Mouse (Mus musculus) embryonic facial prominence, embryonic 11.5 days (tissue): ENCODE measurements around the gene Card14. TPM values are rescaled to one million over a fixed set of nuclear protein-coding genes. Genes with fewer than 3 reads are reported as not detected.
"Not testable (repeated sequence)": the region's sequence is repeated elsewhere in the genome, so short reads cannot be mapped to it uniquely, and the experiment has no call there.

Source experiments
- ATAC-seq: fragments of 200-750 bp; cut with Nextera tagmentation; replicated peaks from 2 replicates; pipeline ENCODE4 v1.8.0; 2017; ENCODE audit warnings: low read depth; ENCODE audit not compliant: insufficient number of reproducible peaks, low FRiP score, low TSS enrichment
- DNase-seq: peaks from one replicate; pipeline ENCODE4 v3.0.0-alpha.2; 2015; ENCODE audit warnings: low spot score
- H3K27ac ChIP-seq: fragments of 300-500 bp; sonication (generic); replicated peaks from 2 replicates; pipeline ENCODE4 v1.5.1; 2014; ENCODE audit warnings: mild to moderate bottlenecking, low read depth, low read length, control low read depth
- H3K27me3 ChIP-seq: fragments of 300-500 bp; sonication (generic); 2 replicates; pipeline ENCODE4 v1.6.1; 2014; ENCODE audit warnings: mild to moderate bottlenecking, low read length, moderate library complexity, mixed read lengths; ENCODE audit not compliant: control insufficient read depth, insufficient read depth
- H3K36me3 ChIP-seq: fragments of 300-500 bp; sonication (generic); replicated peaks from 2 replicates; pipeline ENCODE4 v1.6.1; 2014; ENCODE audit warnings: low read depth, mild to moderate bottlenecking, low read length, moderate library complexity, mixed read lengths; ENCODE audit not compliant: control insufficient read depth, insufficient read depth
- H3K4me1 ChIP-seq: fragments of 300-500 bp; sonication (generic); 2 replicates; pipeline ENCODE4 v1.6.1; 2014; ENCODE audit warnings: low read length, mixed read lengths; ENCODE audit not compliant: control insufficient read depth, insufficient read depth
- H3K4me2 ChIP-seq: fragments of 300-500 bp; sonication (generic); 2 replicates; pipeline ENCODE4 v1.6.1; 2014; ENCODE audit warnings: low read depth, mild to moderate bottlenecking, control low read depth, low read length, moderate library complexity
- H3K4me3 ChIP-seq: fragments of 300-500 bp; sonication (generic); 2 replicates; pipeline ENCODE4 v1.5.1; 2014; ENCODE audit warnings: low read depth, low read length, control low read depth
- H3K9ac ChIP-seq: fragments of 300-500 bp; sonication (generic); replicated peaks from 2 replicates; pipeline ENCODE4 v1.6.1; 2014; ENCODE audit warnings: mild to moderate bottlenecking, control low read depth, low read length
- H3K9me3 ChIP-seq: fragments of 300-500 bp; sonication (generic); replicated peaks from 2 replicates; pipeline ENCODE4 v1.6.1; 2016; ENCODE audit warnings: mild to moderate bottlenecking, low read length, inconsistent platforms, mixed read lengths; ENCODE audit not compliant: control insufficient read depth
- WGBS: fragments of 180-500 bp; shearing (Covaris S2); extraction: QIAGEN DNeasy Blood & Tissue Kit; methylation state at CpG from one replicate; pipeline ENCODE4 v1.1.7; 2014; 5-methylcytosine and 5-hydroxymethylcytosine counted together
- polyA plus RNA-seq: library from polyadenylated mRNA; unstranded; fragments of >200 nt; fragmentation: Nextera tagmentation; extraction: Ambion mirVana; gene quantifications from 2 replicates; pipeline ENCODE4 v1.2.1, GENCODE M21; 2014

Card14 gene
- polyA plus RNA-seq, 1 experiment from 2014 or later: 0.08 TPM

DNA sequence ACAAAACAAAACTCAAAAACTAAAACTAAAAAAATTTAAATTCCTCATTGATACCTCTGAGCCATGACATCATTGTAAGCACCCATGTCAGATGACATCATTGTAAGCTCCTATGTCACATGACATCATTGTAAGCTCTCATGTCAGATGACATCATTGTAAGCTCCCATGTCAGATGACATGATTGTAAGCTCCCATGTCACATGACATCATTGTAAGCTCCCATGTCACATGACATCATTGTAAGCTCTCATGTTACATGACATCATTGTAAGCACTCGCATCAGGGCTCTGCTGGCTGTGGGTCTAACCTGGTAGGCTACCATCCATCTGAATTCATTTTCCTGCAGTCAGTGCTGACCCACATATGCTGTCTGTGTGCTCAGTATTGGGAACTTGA lies 71.0 kb downstream of the Card14 start:
- no peaks in the 10 kb centered on the region for H3K27me3 ChIP-seq
- no peak overlapping the region for H3K9ac ChIP-seq
- no peak for DNase-seq
- H3K36me3 ChIP-seq: no peaks in the 10 kb centered on the region; the same call in none of the 2 replicates
- H3K4me2 ChIP-seq: no peak overlapping the region
- 97% methylated on average over 1 of the region's 1 CpGs for WGBS
- H3K27ac ChIP-seq: no peak overlapping the region
- no peaks in the 10 kb centered on the region for H3K9me3 ChIP-seq
- H3K4me1 ChIP-seq: no peaks in the 10 kb centered on the region
- no peak overlapping the region for H3K4me3 ChIP-seq
- ATAC-seq: no peak

DNA sequence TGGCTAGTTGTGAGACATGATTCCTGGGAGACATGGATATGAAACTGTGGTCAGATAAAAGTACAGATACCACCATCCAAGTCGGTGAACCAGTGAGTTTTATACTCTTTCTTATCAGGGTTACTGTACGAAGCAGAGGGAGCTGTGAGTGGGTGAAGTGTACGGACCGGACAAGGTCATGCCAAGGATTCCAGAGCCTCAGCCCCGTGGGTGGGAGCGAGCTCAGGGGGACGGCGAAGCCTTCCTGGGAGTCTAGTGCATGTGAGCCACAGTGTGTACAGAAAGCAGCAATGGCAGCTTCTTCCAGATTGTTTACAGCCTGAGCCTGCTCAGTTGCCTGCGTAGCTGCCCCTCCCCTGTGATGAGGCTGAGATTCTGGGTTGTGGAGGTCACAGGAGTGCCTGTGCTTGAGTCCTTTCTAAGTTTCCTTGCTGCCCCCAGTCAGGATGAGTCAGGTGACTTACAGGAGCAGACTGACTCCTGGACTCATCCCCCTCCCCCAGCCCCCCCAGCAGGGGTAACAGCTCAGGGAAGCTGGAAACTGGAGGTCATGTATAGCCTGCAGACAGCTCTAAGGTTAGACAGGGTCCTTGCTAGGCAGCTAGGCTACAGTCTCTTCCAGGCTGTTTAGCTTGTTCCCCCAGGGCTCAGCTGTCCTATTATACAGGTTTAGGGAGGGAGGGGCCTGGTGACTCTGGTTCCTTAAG lies 74.2 kb downstream of the Card14 start:
- Histone ChIP-seq H3K36me3 (no peaks in the 10 kb centered on the region; the same call in none of the 2 replicates), H3K4me2 (no peak overlapping the region), H3K9ac (no peak overlapping the region), H3K4me3 (no peak overlapping the region), H3K9me3 (no peaks in the 10 kb centered on the region), H3K4me1 (no peaks in the 10 kb centered on the region), H3K27ac (no peak overlapping the region), H3K27me3 (no peaks in the 10 kb centered on the region)
- no peak for DNase-seq
- ATAC-seq: no peak
- WGBS: 86% methylated on average over 9 of the region's 9 CpGs

DNA sequence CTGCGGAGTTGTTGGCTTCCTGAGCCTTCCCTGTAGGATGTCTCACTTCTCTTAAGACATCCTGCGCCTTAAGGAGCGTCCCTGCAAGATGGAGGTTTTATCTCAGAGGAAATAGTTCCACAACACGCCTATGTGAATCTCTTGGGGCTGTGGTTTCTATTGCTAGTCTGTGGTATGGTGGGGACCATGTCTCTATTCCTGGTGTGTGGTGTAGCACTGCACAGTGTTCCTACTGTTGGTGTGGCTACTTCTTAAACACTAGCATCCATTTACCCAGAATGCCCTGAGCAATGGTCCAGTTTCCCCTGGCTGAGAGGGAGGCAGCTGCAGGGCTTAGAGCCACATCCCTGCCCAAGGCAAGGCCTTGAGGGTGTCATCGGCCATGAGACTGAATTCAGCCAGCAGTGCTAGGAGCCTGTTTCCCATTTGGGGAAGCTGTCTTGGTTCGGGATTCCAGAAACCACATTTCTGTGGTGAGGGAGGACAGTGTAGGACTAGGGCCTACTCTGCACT lies 74.8 kb downstream of the Card14 start:
- Histone ChIP-seq H3K9ac (no peak overlapping the region), H3K27ac (no peak overlapping the region), H3K36me3 (no peaks in the 10 kb centered on the region; the same call in none of the 2 replicates), H3K4me1 (no peaks in the 10 kb centered on the region), H3K27me3 (no peaks in the 10 kb centered on the region), H3K4me2 (no peak overlapping the region), H3K4me3 (no peak overlapping the region), H3K9me3 (no peaks in the 10 kb centered on the region)
- 67% methylated on average over 6 of the region's 6 CpGs for WGBS
- no peak for DNase-seq
- ATAC-seq: no peak

DNA sequence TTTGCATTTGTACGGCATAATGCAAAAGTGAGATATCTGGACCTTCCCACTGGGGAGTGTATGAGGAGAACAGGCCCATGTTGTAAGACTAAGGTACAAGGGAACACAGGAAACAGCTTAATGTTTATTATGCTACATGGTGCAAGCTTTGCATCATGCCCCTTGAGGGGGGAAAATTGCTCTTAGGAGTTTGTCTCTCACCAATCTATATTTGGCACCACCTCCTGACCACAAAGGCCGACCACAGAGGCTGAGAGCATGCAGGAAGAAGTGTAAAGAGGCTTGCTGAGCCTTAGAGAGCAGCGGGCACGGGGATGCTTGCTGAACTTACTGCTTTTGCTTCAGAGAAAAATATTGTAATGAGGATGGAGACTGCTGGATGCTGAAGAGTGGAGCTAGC lies 77.3 kb downstream of the Card14 start:
- no peak overlapping the region for H3K4me2 ChIP-seq
- no peak overlapping the region for H3K9ac ChIP-seq
- ATAC-seq: no peak
- H3K27me3 ChIP-seq: peaks cover 8% of the 10 kb centered on the region
- no peak overlapping the region for H3K27ac ChIP-seq
- H3K36me3 ChIP-seq: no peaks in the 10 kb centered on the region; the same call in 1 of the 2 replicates
- H3K4me1 ChIP-seq: no peaks in the 10 kb centered on the region
- 88% methylated on average over 4 of the region's 4 CpGs for WGBS
- H3K9me3 ChIP-seq: no peaks in the 10 kb centered on the region
- no peak for DNase-seq
- no peak overlapping the region for H3K4me3 ChIP-seq

DNA sequence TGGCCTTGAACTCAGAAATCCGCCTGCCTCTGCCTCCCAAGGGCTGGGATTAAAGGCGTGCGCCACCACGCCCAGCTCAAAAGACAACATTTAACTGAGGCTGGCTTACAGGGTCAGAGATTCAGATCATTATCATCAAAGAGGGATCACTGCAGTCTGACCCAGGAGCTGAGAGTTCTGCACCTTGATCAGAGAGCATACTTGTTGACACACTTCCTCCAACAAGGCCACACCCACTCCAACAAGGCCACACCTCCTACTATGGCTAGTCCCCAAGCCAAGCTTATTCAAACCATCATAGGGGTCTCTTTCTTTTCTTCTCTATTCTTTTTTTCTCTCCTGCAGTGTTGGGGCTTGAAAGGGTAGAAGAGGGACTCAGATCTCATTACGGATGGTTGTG lies 78.7 kb downstream of the Card14 start:
- no peak for DNase-seq
- H3K9ac ChIP-seq: no peak overlapping the region
- WGBS: 95% methylated on average over 5 of the region's 5 CpGs
- H3K27ac ChIP-seq: no peak overlapping the region
- H3K4me2 ChIP-seq: no peak overlapping the region
- peaks cover 21% of the 10 kb centered on the region for H3K27me3 ChIP-seq
- ATAC-seq: no peak
- H3K4me1 ChIP-seq: no peaks in the 10 kb centered on the region; the same call in 1 of the 2 replicates
- H3K36me3 ChIP-seq: no peaks in the 10 kb centered on the region
- H3K4me3 ChIP-seq: no peak overlapping the region
- H3K9me3 ChIP-seq: no peaks in the 10 kb centered on the region

DNA sequence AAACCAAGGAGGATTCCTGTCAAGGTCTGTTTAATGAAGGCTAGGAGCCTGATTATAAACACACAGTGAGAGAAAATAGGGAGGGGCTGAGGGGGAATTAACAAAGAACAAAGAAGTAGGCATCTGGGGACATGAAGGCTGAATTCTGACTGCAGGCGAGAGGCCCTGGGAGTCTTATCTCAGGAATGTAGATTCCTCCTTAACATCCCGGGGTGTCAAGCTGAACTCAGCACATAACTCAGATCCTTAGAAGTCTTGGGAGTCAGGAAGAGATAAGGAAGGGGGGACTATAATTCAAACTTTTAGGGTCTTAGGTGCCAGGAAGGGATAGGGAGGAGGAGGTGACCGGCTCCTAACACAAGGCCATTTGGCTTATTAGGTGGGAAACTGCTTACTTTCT lies 79.7 kb downstream of the Card14 start:
- H3K4me1 ChIP-seq, DNase-seq, H3K9me3 ChIP-seq, H3K27ac ChIP-seq, H3K9ac ChIP-seq, H3K4me2 ChIP-seq, H3K36me3 ChIP-seq, ATAC-seq, H3K4me3 ChIP-seq: not testable (repeated sequence)
- WGBS: 27% methylated on average over 3 of the region's 3 CpGs
- H3K27me3 ChIP-seq: peaks cover 30% of the 10 kb centered on the region

DNA sequence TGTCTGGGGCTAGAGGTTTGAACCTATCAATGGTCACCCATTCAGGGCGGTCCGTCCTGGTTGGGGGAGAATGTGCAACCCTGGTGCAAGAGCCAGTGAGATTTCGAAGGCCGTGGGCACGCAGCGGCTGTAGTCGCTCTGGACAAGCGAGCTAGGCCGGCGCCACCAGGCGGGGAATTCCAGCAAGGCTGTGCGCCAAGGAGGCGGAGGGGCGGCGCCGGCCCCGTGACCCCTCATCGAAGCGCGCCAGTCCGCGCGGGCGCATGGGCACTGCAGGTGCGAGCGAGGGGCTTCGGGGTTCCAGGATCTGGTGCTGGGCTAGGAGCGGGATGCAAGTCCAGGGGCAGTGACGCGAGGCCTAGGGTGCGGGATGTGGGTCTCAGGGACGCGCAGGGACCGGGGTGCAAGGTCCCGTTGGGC lies 82.3 kb downstream of the Card14 start:
- Histone ChIP-seq H3K27ac (no peak overlapping the region), H3K4me2 (peak overlapping the region; percentile 98), H3K36me3 (no peaks in the 10 kb centered on the region), H3K4me1 (no peaks in the 10 kb centered on the region; the same call in 1 of the 2 replicates), H3K9me3 (no peaks in the 10 kb centered on the region), H3K4me3 (peak overlapping the region; percentile 50), H3K9ac (peak overlapping the region; percentile 54), H3K27me3 (peaks cover 50% of the 10 kb centered on the region)
- peak; percentile 30; the same call in 1 of the 2 replicates for ATAC-seq
- under 1% methylated on average over 34 of the region's 35 CpGs for WGBS
- peak; percentile 81 for DNase-seq
